Mouse (Mus musculus) frontal cortex, postnatal 10 days (tissue): Measurements from ENCODE around the gene Ttc28.

Experiments
- DNase-seq, 2 experiments: peaks; one replicate each; pipeline ENCODE4 v3.0.0; 2022; ENCODE audit warnings: low spot score in 2 of 2, mixed read lengths in 1 of 2

Ttc28 gene

DNA sequence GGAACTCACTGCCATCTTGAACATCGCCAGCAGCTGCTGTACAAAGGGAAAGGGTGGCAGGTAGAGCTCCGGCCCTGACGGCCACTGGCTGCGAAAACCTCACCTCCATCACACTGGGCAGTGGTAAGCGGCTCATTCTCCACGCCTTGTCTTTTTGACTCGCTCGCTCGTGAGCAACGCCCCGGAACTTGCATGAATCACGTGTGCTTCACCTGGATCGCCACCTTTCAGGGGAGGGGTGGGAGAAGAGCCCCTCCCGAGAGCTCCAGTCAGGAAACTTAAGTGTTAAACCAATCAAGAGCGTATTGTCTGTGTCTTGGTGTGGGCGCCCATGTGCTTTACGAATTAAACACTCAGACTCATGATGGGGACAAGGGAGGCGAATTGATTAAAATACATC is 252.0 kb downstream of the Ttc28 start:
- no peak for DNase-seq

GRCm38 (mm10) chr5:111133150-111133549 is 253.5 kb downstream of the Ttc28 start:
- DNase-seq, result no peak

DNA sequence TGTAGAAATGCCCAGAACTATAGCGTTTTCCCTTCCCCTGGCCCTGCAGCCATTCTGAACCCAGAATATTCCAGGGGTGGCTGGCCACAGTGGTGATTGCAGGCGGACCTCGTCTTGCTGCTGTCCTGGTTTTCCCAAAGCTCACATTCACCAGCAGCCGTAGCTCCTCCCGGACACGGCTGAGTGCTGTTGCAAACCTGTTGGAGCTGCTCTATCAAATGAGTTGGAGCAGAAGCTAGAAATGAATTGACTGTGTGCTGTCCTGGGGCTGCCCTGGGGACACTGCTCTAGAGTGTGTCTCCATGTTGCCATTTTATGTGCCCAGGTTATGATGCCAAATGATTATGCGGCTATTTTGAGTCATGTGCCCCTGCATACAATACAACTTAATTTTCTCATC is 254.2 kb downstream of the Ttc28 start:
- DNase-seq, result no peak

- DNase-seq, result no peak
Observed at GRCm38 (mm10) chr5:111137283-111137682, 257.7 kb downstream of the Ttc28 start.

DNA sequence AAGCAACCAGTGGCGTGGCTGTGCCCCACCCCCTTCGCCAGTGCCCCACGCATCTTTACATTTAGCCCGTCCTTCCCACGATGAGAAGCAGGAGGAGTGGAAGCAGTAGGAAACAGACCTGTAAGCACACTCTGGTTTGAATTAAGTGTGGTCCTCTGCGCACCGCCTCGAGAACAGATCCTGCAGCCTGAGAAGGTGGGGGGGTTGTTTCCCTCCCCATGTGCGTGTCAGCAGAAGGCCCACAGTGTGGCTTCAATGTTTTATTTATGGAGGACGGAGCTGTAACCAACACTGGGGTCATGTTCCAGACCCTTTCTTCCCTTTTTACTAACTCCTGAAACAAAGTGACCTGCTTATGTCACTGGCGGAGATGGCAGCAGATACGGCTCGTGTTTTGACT is 258.1 kb downstream of the Ttc28 start:
- DNase-seq, result no peak

- no peak for DNase-seq
Observed at GRCm38 (mm10) chr5:111138239-111138833, 258.7 kb downstream of the Ttc28 start.

DNA sequence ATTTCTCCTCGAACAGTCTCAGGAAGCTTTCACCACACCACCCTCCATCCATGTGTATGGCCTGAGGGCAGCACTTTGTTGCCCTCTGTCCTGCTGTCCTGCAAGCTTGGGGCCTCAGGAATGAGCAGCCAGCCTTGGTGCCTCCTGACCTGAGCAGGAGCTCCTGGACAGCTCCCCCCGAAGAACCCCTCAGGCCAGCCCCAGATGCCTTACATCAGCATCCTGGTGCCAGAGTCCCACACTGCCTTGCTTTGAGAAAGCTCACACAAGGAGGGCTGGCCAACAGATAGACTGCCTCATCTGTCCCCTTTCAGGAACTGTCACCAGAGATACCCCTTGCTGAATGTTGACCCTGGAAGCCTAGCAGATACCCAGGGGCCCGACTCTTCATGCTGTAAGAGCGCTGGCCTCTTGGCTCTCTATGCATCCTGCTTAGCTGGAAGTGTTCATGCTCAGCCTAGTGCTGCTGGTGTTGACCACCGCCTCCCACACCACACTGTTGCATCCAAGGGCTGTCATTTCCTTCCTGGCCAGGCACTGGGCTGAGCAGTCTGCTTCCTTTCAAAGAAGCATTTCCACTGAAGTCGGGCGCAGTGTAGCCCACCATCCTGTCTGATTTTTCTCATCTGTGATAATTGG is 259.4 kb downstream of the Ttc28 start:
- DNase-seq, result no peak

GRCm38 (mm10) chr5:111139622-111140021 is 260.0 kb downstream of the Ttc28 start:
- DNase-seq, result no peak

DNA sequence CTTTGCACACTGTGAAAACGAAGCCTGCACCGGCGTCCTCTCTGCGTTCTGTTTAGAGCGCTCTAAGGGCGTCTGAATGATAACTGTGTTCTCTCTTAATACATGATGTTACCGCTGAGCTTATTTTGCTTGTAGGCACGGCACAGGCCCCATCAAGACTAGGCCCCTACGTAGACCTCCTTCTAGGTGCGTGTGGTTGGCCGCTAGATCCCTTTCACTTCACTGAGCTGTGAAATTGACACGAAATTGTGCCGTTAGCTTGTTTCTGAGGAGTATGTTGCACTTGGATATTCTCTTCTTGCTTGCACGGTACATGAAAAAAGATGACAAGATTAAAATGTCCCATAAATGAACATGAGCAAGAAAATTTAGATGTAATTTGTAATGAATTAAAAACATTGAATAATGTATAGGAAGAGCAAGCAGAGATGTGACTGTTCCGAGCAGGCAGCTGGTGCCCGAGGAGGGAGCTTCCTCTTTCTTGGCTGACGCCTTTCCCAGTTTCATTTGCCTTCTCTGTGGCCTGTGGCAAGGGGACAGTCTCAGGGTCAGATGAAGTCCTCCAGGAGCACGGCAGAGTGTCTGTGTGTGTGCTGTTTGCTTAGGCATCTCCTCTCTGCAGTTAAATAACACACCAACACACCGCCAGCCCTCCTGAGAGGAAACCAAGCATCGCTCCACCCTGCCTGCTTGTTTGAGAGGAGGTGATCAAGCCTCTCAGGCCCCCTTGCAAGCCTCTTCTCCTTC is 261.7 kb downstream of the Ttc28 start:
- DNase-seq, result no peak

GRCm38 (mm10) chr5:111142837-111143236 is 263.2 kb downstream of the Ttc28 start:
- no peak for DNase-seq

DNA sequence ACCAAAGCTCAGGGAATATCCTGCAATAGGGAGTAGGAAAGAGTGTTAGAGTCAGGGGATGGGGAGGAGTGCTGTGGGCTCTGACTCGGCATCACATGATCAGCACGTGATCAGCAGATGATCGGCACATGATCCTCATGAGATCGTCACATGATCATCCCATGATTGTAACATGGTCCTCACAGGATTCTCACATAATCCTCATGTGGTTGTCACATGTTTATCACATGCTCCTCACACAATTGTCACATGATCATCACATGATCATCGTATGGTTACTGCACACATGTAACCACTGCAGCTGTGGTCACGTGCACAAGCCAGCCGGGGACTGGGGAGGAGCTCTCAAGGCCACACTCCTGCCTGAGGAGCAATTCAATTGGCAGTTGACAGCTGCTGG is 264.8 kb downstream of the Ttc28 start:
- DNase-seq, result no peak

- DNase-seq, result no peak
Observed at GRCm38 (mm10) chr5:111150581-111150980, 271.0 kb downstream of the Ttc28 start.

DNA sequence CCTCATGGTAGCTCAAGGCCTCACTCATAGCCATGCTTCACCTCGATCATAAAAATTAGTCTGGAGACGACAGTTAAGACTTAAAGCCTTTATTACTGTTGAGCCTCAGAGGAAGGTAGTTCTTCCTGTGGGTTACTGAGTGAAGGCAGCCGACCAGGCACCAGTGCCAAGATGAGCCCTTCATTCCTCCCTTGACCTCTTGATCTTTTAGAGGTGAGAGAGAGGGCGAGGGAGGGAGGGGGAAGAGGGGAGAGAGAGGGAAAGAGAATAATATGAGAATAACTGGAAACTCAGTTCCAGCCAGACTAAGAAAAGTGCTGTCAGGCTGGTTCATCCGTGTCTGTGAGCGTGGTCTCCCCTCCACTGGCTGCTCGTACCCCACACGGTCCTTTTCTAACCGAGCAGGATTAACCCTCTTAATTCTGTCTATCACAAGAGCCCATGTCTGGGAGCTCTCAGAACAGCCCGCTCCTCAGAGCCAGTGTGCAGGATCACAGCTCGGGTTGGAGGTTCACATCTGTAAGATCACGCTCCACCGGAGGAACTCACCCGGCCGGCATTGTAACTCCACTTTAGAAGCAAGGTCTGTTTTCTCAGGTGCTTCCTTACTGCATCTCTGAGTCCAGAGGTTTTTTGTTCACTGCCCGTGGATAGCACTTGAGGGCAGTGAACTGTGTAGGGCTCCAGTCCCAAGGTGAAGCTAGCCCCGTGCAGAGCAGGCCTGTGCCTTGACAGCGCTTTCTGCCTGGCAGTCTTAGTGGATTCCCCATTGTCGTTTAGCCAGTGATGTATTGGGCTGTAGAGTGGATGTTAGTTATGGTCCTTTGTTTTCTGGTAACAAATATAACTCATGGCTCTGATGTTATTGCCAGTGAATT is 272.5 kb downstream of the Ttc28 start:
- DNase-seq, result no peak

DNA sequence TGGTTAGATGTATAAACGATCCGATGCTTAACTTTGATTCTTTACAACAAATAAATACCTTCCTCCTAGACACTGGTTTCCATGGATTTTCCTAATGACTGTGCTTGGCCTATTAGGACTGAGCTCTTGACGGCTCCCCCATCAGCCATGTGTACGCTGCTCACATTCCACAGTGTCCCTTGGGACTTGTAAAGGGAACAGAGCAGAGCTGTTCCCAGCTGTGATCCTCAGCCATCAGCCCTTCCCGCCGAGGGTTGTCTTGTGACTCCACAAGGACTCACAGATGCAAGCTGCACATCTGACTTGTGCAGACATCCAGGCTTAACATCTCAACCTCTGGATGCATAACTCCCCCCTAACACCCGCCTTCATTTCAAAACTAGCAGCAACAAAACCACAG is 275.0 kb downstream of the Ttc28 start:
- no peak for DNase-seq

DNA sequence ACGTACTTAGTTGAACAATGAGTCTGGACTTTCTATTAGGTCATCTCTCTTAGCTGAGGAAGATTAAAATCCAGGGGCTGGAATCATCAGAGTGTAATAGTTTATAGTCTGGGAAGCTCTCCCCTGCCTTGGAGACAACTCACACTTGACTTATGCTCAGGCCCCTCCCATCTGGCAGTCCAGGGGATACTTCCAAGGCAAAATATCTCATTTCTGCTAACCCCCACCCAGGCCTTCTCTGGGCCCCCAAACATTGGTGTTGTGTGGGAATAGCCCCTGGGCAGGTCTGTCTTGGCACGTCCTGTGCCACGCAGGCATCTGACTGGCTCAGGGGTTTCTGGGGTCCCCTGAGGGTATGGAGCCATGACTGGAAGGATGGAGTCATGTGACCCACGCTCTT is 275.7 kb downstream of the Ttc28 start:
- no peak for DNase-seq

- no peak for DNase-seq
Observed at GRCm38 (mm10) chr5:111155928-111156327, 276.3 kb downstream of the Ttc28 start.

DNA sequence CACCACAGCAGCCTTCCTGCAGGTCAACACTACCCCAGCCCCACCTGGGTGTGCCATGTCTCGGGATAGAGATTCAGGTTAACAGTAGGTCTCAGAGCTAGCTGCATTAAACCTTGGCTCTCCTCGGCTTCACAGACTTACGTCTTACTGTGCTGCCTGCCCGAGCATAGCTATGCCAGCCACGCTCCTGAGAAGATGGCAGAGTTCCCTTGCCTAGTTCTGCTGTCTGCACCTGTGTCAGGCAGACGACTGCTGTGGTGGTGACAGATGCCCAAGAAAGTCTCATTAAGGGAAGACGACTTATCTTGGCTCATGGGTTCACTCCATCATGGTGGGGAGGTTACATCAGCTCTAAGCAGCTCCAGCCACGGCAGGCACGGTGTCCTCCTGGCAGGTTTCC is 278.7 kb downstream of the Ttc28 start:
- no peak for DNase-seq

GRCm38 (mm10) chr5:111159628-111160321 is 280.2 kb downstream of the Ttc28 start:
- no peak for DNase-seq

- DNase-seq, result no peak
Observed at GRCm38 (mm10) chr5:111161146-111161930, 281.7 kb downstream of the Ttc28 start.

DNA sequence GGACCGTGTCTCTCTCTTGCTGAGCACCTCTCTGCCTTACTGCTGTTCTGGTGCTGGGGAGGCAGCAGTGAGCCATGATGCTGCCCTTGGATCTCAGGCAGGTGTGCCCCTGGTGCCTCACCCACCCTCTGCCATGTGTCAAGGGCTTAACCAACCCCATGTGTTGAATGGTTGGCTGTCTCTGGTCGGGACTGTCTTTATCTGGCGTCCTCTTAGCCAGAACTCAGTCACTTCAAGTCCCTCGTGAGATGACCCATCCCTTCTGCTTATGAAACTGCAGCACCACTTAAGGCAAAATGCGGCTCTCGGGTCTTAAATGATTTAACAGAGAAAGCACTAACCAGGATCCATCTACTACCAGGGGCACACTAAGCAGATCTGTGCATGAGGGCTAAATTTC is 283.3 kb downstream of the Ttc28 start:
- DNase-seq, result no peak

DNA sequence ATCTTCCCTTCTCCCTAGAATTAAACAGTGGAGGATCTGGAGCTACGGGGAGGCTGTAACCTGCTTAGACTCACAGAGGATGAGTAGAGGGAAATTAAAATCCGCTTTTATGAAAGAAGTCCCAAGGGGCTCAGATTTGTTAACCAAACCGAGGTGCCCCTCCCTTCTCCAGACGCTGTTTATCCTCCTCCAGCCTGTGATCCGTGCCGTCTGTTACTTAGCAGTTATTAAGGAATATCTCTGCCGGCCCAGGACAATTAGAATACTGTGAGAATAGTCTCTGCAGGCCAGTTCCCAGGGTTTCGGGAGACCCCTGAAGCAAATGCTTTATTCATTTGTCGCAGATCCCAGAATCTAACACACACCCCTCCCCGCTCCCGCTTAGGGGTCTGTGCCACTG is 283.8 kb downstream of the Ttc28 start:
- no peak for DNase-seq
